Mouse (Mus musculus) right cerebral cortex, postnatal 10 days (tissue): ENCODE results near the gene 6430571L13Rik.
A peak's percentile ranks its signal among the peaks of the same experiment; 100 is the strongest.

Experiments used
- DNase-seq, 2 experiments: peaks; one replicate each; pipeline ENCODE4 v3.0.0; 2021; ENCODE audit warnings: low spot score in 2 of 2

The 6430571L13Rik gene

GRCm38 (mm10) chr9:107340911-107341645 lies 676 bp downstream of the 6430571L13Rik start:
- DNase-seq, result no peak

- DNase-seq, result no peak
Observed at GRCm38 (mm10) chr9:107342201-107342709, 1.9 kb downstream of the 6430571L13Rik start.

- no peak for DNase-seq
Observed at GRCm38 (mm10) chr9:107343146-107343943, 2.9 kb downstream of the 6430571L13Rik start.

GRCm38 (mm10) chr9:107344027-107344426 lies 3.6 kb downstream of the 6430571L13Rik start:
- no peak for DNase-seq

- DNase-seq, result no peak
Observed at GRCm38 (mm10) chr9:107346081-107346480, 5.7 kb downstream of the 6430571L13Rik start.

GRCm38 (mm10) chr9:107347586-107348183 lies 7.3 kb downstream of the 6430571L13Rik start:
- DNase-seq, result no peak

- DNase-seq, result no peak
Observed at GRCm38 (mm10) chr9:107349321-107349720, 8.9 kb downstream of the 6430571L13Rik start.

- DNase-seq, result no peak
Observed at GRCm38 (mm10) chr9:107354826-107355225, 14.4 kb downstream of the 6430571L13Rik start.

- peak; percentile 65 to 77 for DNase-seq
Observed at GRCm38 (mm10) chr9:107355870-107356765, 15.7 kb downstream of the 6430571L13Rik start.

- DNase-seq, result peak; percentile 71 to 87
Observed at GRCm38 (mm10) chr9:107357651-107358050, 17.2 kb downstream of the 6430571L13Rik start.

- DNase-seq, result peak in 1 of 2 experiments; percentile 53
Observed at GRCm38 (mm10) chr9:107360989-107361388, 20.6 kb downstream of the 6430571L13Rik start.

GRCm38 (mm10) chr9:107366644-107367043 lies 26.2 kb downstream of the 6430571L13Rik start:
- peak; percentile 52 to 62 for DNase-seq

GRCm38 (mm10) chr9:107368302-107368701 lies 27.9 kb downstream of the 6430571L13Rik start:
- DNase-seq, result no peak

- no peak for DNase-seq
Observed at GRCm38 (mm10) chr9:107369270-107370105, 29.1 kb downstream of the 6430571L13Rik start.

- no peak for DNase-seq
Observed at GRCm38 (mm10) chr9:107370106-107370463, 29.7 kb downstream of the 6430571L13Rik start.

- DNase-seq, result no peak
Observed at GRCm38 (mm10) chr9:107372441-107372840, 32.0 kb downstream of the 6430571L13Rik start.

- no peak for DNase-seq
Observed at GRCm38 (mm10) chr9:107374623-107375022, 34.2 kb downstream of the 6430571L13Rik start.

GRCm38 (mm10) chr9:107375451-107375850 lies 35.0 kb downstream of the 6430571L13Rik start:
- no peak for DNase-seq

GRCm38 (mm10) chr9:107377961-107378512 lies 37.6 kb downstream of the 6430571L13Rik start:
- DNase-seq, result no peak

GRCm38 (mm10) chr9:107381723-107382122 lies 41.3 kb downstream of the 6430571L13Rik start:
- no peak for DNase-seq
